Mouse (Mus musculus): ENCODE measurements at regions not wholly inside any gene's neighbourhood (a gene's known extent, or its start where the extent isn't known, plus 50 kb on each side); places are given as distances from the start of the nearest gene placed in this dataset.

DNA sequence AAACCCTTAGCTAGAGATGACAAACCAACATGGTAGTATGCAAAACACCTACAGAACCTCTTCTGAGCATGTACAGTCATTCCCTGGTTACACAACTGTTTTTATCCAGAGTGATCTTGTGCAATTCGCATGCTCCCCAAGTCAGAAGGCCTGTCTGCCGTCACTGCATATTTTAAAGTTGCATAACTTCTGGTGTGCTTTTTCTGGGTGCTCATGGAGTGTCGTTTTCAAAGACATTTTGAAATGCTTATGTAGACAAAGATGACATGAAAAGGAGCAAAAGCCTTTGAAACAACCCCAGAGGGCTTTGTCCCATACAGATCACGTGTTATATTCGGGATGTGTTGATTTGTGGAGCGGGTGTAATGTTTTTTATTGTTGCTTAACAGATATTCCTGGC, 513.8 kb upstream of the Tbx3 start:
- TF ChIP-seq TCF12 (IDR thresholded peaks at IDR 0.05; ENCODE audit: insufficient read depth, poor library complexity, severe bottlenecking) = no peak
- TF ChIP-seq MAX (IDR thresholded peaks at IDR 0.05; ENCODE audit: low read depth) = no peak
- no peak for TF ChIP-seq POLR2A (IDR thresholded peaks at IDR 0.05; ENCODE audit: insufficient read length, low read depth)
- TF ChIP-seq USF1 (IDR thresholded peaks at IDR 0.05; ENCODE audit: low read depth) = no peak
- TF ChIP-seq MYOD1 (IDR thresholded peaks at IDR 0.05; ENCODE audit: control insufficient read depth in 1 of 3, insufficient read length in 2 of 3, low read depth in 2 of 3) = no peak
- no peak for TF ChIP-seq MYOG (IDR thresholded peaks at IDR 0.05; ENCODE audit: control insufficient read depth in 1 of 3, insufficient read depth in 1 of 3, insufficient read length in 2 of 3, low read depth in 2 of 3)
